Mouse (Mus musculus) liver, embryonic 18 days (tissue): ENCODE measurements around the gene Errfi1. TPM values are rescaled to one million over a fixed set of nuclear protein-coding genes. Genes with fewer than 3 reads are reported as not detected.

ENCODE experiments used
- polyA plus RNA-seq: library from polyadenylated mRNA; depleted of rRNA; stranded (reverse); fragments of >200 nt; gene quantifications from 2 replicates; pipeline ENCODE4 v1.2.3, GENCODE M21; 2012; rRNA removed

Errfi1 gene
- polyA plus RNA-seq: 96.9 and 120 TPM in 2 replicates

DNA sequence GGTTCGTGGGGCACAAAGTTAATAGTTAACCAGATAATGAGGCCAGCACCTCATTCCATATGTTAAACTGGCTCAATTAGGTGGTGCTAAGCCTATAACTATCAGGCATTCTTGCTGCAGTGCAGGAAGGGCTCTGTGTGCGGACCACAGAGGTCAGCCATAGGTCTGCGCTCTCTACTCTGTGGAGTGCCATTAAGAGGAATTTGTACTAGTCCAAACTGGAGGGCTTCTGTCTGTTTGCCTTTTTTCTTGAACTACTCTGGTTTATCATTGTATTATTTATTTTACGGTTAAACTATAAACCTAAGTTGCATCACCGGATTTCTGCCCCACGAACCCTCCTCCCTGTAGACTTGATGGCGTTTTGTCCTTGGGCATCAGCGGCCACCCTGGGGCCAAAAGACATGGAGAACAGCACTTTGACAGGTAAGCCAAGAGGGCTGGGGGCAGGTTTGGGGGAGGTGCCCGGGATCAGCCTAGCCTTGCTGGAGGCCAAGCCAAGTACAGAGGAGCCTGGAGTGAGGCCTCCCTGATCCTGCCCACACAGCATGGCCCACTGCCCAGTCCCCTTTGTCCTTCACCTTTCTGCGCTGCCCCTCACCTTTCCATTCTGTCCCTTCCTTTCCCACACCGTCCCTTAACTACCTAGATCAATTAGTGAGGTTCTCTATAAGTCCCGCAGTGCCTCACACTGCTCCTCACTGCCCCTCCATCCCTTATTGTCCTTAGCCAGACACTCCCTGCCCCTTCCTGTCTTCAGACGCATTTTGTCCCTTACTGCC, at the start of gene Errfi1:
Gene Errfi1, plus strand, starts transcription at position 240 of the 782 bp plus-strand sequence.

DNA sequence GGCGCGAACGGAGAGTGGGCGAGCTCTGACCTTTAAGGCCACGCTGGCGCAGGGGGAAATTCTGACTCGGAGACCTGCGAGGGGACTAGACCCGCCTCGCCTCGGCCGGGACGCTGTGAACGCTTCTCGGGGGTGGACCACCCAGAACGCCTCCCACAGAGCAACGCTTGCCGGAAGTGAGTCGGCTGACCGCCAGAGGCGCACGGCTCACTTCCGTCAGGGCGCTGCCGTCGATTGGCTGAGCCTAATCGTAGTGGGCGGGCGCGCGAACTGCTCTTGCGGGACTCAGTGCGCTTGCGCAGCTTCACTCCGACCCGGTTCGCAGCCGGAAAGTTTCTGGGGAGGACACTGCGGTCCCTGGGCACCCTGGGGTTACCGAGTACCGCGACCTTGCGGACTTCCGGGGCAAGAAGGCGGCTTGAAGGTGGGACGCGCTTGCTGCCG, 60.6 kb downstream of the Errfi1 start, which contains the start of the genes Park7 and Tnfrsf9:
Gene Park7, minus strand, starts transcription at position 148 of the 444 bp plus-strand sequence.
Gene Tnfrsf9, plus strand, starts transcription at position 273 of the 444 bp plus-strand sequence.

Other genes starting within 250 kb of the Errfi1 start
- 0.01 TPM in 1 of 2 replicates, not detected in the other for gene Slc45a1, start 201.7 kb upstream of the Errfi1 start, polyA plus RNA-seq
- gene Park7, start 60.5 kb downstream of the Errfi1 start, polyA plus RNA-seq: 128 and 134 TPM in 2 replicates
- gene Tnfrsf9, start 60.6 kb downstream of the Errfi1 start, polyA plus RNA-seq: 0.20 and 0.35 TPM in 2 replicates
- gene Uts2, start 143.2 kb downstream of the Errfi1 start, polyA plus RNA-seq: not detected in 2 replicates
- gene Per3, start 190.7 kb downstream of the Errfi1 start, polyA plus RNA-seq: 2.9 and 3.1 TPM in 2 replicates
- 21.1 and 21.8 TPM in 2 replicates for gene Vamp3, start 204.0 kb downstream of the Errfi1 start, polyA plus RNA-seq
- not detected in 2 replicates for gene Gm13090, start 235.7 kb downstream of the Errfi1 start, polyA plus RNA-seq